Mouse (Mus musculus) liver, postnatal 0 days (tissue): ENCODE data around the gene Angptl2.

Experiments used
- CTCF ChIP-seq: sonication (generic); IDR thresholded peaks from 2 replicates; pipeline ENCODE4 v1.5.1; 2016; ENCODE audit warnings: antibody characterized with exemption, low read depth
- EP300 ChIP-seq: IDR thresholded peaks from 2 replicates; pipeline ENCODE4 v1.6.1; 2016; ENCODE audit warnings: antibody characterized with exemption, low read depth, mild to moderate bottlenecking

DNA sequence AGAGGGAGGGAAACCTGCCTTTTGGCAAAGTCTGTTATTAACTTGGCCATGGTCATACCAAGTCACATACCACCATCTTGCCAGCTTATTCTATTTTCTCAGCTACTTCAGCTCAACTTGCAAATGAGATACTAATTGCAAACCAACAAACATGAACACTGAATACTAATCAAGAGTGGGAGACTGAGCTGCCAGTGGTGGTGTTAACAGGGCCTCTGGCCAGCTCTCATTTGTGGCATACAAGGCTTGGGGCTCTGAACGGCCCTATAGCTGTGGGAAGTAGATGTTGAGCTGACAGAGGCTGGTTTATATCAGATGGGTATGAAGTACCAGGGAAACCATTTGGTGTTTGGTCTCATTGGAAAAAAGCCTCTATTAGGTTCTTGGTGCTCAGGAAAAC is 51.2 kb downstream of the Angptl2 start:
- TF ChIP-seq EP300 (no peak), CTCF (no peak)
